Mouse (Mus musculus) embryo, embryonic 11.5 days (tissue): ENCODE data around the gene Gatad2a.

Experiments
- DNase-seq: peaks from one replicate; pipeline ENCODE4 v3.0.0-alpha.2; 2012; ENCODE audit warnings: low read depth, low spot score

Gene Gatad2a

GRCm38 (mm10) chr8:69874654-69875053 lies 121.5 kb downstream of the Gatad2a start:
- no peak for DNase-seq

DNA sequence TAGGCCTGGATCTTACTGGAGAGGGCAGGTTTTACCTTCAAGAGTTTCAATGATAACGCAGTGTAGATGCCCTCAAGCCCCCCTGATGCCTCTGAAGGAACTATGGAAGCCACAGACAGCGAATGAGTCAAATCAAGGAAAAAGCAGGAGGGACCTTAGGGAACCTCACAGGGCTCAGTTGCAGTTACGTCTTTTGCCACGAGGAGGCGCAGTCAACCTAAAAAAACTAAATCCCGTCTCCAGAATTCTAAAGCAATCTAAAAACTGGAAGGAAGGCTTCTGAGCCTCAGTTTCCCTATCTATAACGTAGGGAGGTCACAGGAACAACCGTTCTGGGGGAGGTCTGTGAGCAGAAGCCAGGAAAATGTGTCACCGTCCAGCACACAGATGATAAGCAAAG lies 122.0 kb downstream of the Gatad2a start:
- DNase-seq, result peak; percentile 45

DNA sequence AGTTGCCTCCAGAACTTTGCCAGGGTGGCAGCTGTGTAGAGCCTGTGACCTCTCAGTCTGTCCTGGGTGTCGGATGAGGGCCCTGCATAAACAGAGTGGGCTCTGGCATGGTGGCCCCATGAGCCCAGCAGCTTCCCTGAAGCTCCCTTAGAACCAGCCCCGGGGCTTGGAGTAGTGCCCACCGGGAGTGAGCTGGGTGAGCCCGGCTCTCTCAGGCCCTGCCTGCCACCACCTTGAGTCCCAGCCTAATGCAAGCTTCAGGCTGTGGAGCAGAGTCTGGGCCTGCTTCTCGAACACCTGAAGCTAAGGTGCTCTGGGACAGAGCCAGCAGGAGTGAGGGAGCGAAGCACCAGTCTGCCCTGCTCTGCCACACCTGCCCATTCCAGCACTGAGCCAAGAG lies 125.3 kb downstream of the Gatad2a start:
- DNase-seq, result no peak

- DNase-seq, result no peak
These were observed 126.0 kb downstream of the Gatad2a start for GRCm38 (mm10) chr8:69870003-69870765.

- no peak for DNase-seq
These were observed 128.4 kb downstream of the Gatad2a start for GRCm38 (mm10) chr8:69867696-69868326.

DNA sequence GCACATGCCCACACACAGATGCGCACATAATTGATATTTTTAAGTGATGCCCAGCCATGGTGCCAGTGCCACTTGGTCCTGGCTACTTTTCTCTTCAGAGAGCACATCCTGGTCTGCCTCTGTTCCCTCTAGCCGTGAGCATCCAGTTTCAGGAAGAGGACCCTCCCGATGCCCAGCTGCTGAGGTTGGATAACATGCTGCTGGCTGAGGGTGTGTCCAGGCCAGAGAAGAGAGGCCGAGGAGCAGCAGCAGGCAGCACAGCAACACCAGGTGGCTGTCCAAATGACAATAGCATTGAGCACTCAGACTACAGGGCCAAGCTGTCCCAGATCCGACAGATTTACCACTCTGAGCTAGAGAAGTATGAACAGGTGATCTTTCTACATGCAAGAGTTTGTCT lies 132.0 kb downstream of the Gatad2a start:
- DNase-seq, result no peak

GRCm38 (mm10) chr8:69863387-69864020 lies 132.7 kb downstream of the Gatad2a start:
- DNase-seq, result no peak

- no peak for DNase-seq
These were observed 134.9 kb downstream of the Gatad2a start for GRCm38 (mm10) chr8:69861251-69861650.

DNA sequence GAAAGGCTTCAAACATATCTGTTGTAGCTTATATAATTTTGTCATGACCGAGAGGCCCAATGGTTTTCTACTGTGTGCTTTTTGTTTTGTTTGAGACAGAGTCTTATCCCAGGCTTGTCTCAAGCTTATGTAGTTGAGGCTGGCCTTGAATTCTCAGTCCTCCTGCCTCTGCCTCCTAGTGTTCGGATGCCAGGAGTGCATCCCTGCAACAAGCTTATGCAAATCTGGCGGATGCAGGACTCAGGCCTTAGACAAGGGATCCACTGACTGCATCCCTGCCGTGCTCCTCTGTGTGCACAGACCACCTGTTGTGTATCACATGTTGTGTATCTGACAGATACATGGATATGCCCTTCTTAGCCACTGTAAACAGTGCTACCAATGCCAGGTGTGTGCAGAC lies 135.4 kb downstream of the Gatad2a start:
- no peak for DNase-seq
